Mouse (Mus musculus) cortical plate, adult 2 months (tissue): ENCODE data around the gene Ank3. TPM values are rescaled to one million over a fixed set of nuclear protein-coding genes. Genes with fewer than 3 reads are reported as not detected.

Experiments
- H3K27ac ChIP-seq: fragments of 200-500 bp; 2 replicates; pipeline ENCODE4 v1.5.1; 2012; ENCODE audit warnings: low read length, control low read depth, inconsistent platforms; ENCODE audit not compliant: insufficient read depth
- H3K4me1 ChIP-seq: fragments of 200-500 bp; 2 replicates; pipeline ENCODE4 v1.6.1; 2011; ENCODE audit warnings: low read length; ENCODE audit not compliant: control insufficient read depth, insufficient read depth
- H3K4me3 ChIP-seq: fragments of 200-500 bp; 2 replicates; pipeline ENCODE4 v1.5.1; 2011; ENCODE audit warnings: mild to moderate bottlenecking, low read length, control low read depth; ENCODE audit not compliant: insufficient read depth
- CTCF ChIP-seq: fragments of 200-500 bp; IDR thresholded peaks from 2 replicates; pipeline ENCODE4 v1.5.1; 2011; ENCODE audit warnings: mild to moderate bottlenecking, control low read depth, low read length; ENCODE audit not compliant: insufficient read depth; ENCODE audit errors: extremely low read depth
- POLR2A ChIP-seq: fragments of 200-500 bp; IDR thresholded peaks from 2 replicates; pipeline ENCODE4 v1.6.1; 2011; ENCODE audit warnings: mild to moderate bottlenecking, low read length, control low read depth; ENCODE audit not compliant: insufficient read depth; ENCODE audit errors: extremely low read depth
- polyA plus RNA-seq: library from polyadenylated mRNA; depleted of rRNA; stranded (reverse); fragments of >200 nt; gene quantifications from 2 replicates; pipeline ENCODE4 v1.2.3, GENCODE M21; 2012

The Ank3 gene
- polyA plus RNA-seq, 1 experiment = 188 TPM

DNA sequence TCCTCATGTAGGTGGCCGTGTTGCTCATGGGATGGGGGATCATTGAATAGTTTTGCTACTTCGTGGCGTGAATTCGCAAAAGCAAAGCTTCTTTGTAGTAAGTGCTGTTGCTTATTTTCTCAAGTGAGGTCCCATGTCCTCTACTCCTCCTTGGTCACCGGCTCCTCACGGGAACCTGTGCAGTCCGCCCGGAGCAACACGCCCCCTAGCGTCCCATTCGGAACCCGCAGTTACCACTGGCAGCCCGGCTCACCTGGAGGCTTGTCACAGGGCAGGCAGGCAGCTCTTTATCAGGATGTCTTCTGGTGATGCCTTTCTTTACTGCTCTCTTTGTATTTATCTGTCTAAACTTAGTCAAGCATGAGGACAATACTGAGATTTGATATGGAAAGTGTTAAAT lies 157.7 kb downstream of the Ank3 start:
- peak overlapping the region; percentile 22 for H3K4me3 ChIP-seq
- peaks cover 10% of the 10 kb centered on the region for H3K4me1 ChIP-seq
- TF ChIP-seq CTCF (peak; percentile 51), POLR2A (no peak)
- no peak overlapping the region for H3K27ac ChIP-seq

DNA sequence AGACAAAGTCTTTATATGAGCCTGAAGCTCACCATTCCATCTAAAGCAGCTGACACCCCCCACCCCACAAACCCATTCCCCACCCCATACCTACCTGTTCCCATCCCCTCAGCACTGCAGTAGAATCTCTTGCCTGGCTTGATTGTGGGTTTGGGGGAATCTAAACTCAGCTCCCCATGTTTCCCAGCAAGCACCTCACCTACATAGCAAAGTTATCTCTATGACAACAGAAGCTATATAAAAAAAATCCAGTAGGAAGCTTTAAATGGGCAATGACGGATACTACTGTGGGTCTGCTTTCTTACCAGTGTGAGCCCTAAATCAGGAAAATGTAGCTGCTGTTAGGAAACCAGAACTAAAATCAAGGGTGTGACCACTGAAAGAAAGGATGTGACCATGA lies 161.7 kb downstream of the Ank3 start:
- TF ChIP-seq POLR2A = no peak
- TF ChIP-seq CTCF = no peak
- H3K27ac ChIP-seq = 0 out of 2 replicates have a peak overlapping the region, but pooled peaks have one; percentile 59

DNA sequence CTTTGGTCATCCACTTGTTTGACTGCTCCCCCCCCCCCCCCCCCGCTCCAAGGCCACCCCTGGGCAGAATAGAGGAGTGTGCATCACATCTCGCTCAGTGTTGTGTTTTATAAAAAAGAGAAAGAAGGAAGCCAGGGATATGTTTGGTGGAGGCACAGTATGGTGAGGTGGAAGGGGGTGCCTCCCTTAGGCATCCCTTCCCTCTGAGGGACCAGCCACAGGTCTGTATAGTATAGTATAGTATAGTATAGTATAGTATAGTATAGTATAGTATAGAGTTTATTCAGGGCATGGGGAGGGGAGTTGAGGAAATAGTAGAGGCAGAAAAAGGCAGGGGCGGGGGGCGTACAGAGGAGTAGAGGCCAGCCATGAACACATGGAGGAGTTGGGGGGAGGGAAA lies 164.4 kb downstream of the Ank3 start:
- Histone ChIP-seq H3K4me1 (peaks cover 6% of the 10 kb centered on the region), H3K4me3 (no peak overlapping the region), H3K27ac (no peak overlapping the region)
- no peak for TF ChIP-seq POLR2A
- TF ChIP-seq CTCF = no peak

More for the DNA sequence above, 161.7 kb downstream of the Ank3 start:
- Histone ChIP-seq H3K4me1 (peaks cover 7% of the 10 kb centered on the region), H3K4me3 (no peak overlapping the region)

DNA sequence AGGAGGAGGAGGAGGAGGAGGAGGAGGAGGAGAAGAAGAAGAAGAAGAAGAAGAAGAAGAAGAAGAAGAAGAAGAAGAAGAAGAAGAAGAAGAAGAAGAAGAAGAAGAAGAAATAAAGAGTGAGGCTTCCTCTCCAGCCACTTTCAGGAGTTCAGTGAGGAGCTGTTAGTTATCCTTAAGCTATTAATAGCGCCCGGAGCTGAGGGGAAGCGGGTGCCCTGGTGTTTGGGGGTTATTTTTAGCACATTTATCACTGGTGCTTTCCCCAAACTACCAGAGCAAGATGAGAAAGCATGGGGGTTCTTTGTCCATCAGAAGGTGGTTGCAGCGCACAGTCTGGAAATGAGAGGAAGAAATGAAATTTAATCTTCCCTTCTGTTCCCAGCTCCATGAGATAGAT lies 166.5 kb downstream of the Ank3 start:
- H3K4me1 ChIP-seq = peaks cover 8% of the 10 kb centered on the region
- no peak overlapping the region for H3K4me3 ChIP-seq
- H3K27ac ChIP-seq = no peak overlapping the region
- TF ChIP-seq POLR2A = no peak
- no peak for TF ChIP-seq CTCF

DNA sequence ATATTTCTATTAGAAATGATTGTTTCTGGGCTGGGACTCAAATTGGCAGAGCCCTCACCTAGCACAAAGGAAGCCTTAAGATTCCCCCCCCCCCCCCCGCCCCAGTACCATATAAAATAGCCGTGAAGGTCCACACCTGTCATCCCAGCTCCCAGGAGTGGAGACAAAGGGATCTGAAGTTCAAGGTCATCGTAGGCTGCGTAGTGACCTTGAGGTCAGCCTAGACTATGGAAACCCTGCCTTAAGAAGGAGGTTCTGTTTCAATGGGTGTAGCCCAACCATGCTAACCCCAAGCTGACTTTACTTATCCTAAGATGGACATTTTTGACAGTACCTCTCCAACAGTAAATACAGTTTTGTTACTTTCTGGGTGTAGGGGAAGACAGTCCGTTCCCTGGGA lies 170.4 kb downstream of the Ank3 start:
- H3K27ac ChIP-seq = no peak overlapping the region
- H3K4me3 ChIP-seq = no peak overlapping the region
- H3K4me1 ChIP-seq = peaks cover 16% of the 10 kb centered on the region
- TF ChIP-seq POLR2A = no peak
- no peak for TF ChIP-seq CTCF

DNA sequence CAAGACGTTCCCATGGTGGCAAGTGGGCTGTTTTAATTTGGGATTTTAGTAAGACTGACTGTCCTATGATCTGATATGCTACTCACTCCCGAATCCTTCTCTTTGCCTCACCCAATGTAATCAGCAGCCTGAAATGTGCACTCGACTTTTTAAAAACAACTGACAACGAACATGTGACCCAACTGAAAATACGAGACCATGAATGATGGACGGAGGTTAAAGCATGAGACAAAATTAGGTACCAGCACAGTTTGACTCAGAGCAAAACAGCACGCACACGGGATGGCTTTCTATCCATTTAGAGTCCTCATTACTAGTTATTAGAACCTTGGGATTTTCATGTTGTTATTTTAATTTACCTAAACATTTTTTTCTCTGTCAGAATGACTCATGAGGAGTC lies 171.2 kb downstream of the Ank3 start:
- TF ChIP-seq CTCF (no peak), POLR2A (no peak)
- peaks cover 16% of the 10 kb centered on the region for H3K4me1 ChIP-seq
- H3K27ac ChIP-seq = peak overlapping the region; percentile 58; the same call in 1 of the 2 replicates
- no peak overlapping the region for H3K4me3 ChIP-seq

DNA sequence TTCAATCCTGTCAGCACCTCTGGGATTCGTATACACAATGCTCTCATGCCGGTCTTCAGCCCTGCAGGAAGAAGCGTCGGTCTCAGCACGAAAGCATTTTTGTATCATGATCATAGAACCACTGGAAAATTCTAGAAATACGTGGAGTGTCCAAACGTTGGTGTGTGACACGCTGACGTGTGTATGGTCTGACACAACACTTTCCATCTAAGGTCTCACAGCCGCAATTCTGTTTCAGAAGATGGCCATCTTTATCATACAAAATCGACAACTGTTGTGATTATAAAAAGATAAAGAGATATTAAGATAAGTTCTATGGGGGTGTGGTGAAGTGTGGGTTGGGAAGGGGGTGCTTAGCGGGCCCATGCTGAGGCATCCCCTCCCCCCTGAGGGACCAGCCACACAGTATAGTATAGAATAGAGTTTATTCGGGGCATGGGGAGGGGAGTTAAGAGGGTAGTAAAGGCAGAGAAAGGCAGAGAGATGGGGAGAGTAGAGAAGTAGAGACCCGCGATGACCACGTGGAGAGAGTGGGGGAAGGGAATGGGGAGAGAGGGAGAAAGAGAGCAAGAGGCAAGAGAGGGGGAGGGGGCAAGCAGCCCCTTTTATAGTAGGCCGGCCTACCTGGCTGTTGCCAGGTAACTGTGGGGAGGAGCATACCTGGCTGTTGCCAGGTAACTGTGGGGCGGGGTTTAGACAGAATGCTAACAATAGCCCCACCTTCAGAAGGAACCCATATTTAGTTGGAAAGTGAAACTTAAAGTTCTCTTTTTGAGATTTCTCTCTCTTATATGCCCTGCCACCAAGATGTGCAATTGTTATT lies 172.1 kb downstream of the Ank3 start:
- no peak overlapping the region for H3K27ac ChIP-seq

DNA sequence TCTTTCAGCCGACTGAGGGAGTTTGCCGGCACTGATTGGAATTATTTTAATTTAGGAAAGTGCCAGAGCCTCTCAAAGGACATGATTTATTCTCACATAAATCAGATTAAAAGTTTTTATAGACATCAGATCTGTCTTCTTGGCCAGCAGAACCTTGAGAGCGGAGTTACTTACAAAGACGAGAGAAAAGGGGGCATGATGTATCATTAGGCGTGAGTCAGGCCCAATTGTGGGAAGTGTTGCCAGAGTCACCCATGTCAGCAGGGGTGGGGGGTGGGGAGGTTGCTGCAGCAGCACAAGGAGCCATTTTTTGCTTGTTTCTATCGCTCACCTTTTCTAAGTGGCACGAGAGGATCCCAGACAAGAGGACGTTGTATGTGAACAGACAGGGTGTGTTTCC lies 172.8 kb downstream of the Ank3 start:
- peaks cover 16% of the 10 kb centered on the region for H3K4me1 ChIP-seq
- H3K27ac ChIP-seq = peak overlapping the region; percentile 27
- H3K4me3 ChIP-seq = peak overlapping the region; percentile 22
- no peak for TF ChIP-seq CTCF
- no peak for TF ChIP-seq POLR2A

More for the DNA sequence above, 172.1 kb downstream of the Ank3 start:
- Histone ChIP-seq H3K4me1 (peaks cover 14% of the 10 kb centered on the region), H3K4me3 (no peak overlapping the region)
- TF ChIP-seq POLR2A (no peak), CTCF (no peak)

DNA sequence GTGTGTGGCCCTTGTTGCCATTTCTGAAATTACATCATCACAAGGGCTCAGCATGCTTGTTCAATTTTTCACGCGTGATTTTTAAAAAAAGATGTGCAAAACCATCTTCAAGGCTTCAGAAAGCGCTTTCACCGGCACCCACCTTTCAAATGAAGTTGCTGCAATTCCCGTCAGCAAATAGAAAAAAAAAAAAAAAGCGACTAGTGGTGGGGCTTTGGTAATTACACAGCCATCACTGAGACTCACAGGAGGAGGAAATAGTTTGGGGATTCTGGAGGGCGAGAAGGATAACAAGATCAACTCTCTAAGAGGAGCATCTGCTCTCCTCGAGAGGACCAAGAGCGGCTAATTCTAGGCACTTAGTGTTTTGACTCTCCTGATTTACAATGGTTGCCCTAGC lies 173.4 kb downstream of the Ank3 start:
- peak overlapping the region; percentile 22; the same call in 1 of the 2 replicates for H3K4me3 ChIP-seq
- H3K27ac ChIP-seq = 0 out of 2 replicates have a peak overlapping the region, but pooled peaks have one; percentile 39
- H3K4me1 ChIP-seq = peaks cover 19% of the 10 kb centered on the region
- TF ChIP-seq POLR2A (no peak), CTCF (no peak)

DNA sequence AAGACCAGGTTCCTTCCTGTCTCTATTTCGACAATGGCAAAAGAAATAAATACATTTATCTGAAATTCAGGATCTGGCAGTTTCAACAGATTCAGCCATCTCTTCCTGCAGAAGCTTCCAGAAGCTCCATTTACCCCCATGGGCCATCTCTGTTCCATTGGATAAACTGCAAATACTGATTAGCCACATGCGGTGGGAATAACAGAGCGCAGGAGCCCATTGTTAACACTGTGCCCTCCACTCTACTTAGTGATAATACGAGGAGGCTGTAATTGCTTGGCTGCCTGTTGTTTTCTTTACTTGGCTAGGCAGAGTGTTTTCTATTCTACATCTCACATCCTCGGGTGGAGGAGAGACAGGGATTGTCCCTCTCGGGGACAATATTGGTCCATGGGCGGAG lies 174.5 kb downstream of the Ank3 start:
- no peak for TF ChIP-seq POLR2A
- peaks cover 25% of the 10 kb centered on the region for H3K4me1 ChIP-seq
- no peak overlapping the region for H3K4me3 ChIP-seq
- H3K27ac ChIP-seq = peak overlapping the region; percentile 51; the same call in 1 of the 2 replicates
